Mouse (Mus musculus) embryo, embryonic 9.5 days (tissue): ENCODE measurements around the gene Gfral.

Experiments used
- DNase-seq: peaks from one replicate; pipeline ENCODE4 v3.0.0-alpha.2; 2017; ENCODE audit errors: extremely low spot score

Gfral gene

DNA sequence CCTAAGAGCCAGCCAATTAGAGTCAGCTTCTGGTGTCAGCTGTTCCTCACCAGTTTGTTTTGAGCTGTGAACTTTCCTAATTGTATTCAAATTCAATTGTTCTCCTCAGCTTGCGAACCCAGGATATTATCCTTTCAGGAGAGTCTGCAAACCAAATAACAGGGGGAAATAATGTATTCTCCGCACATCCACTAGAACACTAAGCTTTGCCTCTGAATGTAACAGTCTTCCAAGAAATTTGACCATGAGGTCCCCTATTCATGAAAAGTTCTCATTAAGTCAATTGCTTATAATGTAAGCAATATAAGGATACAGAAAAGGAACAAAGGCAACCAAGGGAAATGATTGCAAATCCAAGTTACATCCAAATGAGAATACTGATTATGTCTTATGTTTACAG, at the start of gene Gfral:
Gene Gfral (minus strand): TSS at position 101 of the 400 bp plus-strand sequence.
- DNase-seq: no peak

DNA sequence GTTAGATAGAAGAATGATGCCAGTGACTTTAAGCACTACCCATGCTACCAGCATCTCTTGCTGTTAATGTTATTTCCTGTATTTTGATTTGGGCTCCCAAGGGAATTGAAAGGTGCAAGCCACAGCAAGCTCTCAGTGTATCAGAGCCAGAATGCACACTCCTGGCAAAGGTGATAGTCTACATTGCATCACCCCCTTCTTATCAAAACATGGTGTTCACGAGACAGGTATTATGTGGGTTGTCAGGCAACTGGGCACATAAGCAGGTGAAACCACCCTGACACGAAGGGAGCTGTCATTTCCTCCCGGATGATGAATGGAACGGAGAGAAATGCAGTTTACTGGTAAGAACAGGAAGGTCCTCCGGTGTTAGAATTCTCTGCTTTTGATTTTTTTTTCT, 44.3 kb upstream of the Gfral start:
- no peak for DNase-seq

DNA sequence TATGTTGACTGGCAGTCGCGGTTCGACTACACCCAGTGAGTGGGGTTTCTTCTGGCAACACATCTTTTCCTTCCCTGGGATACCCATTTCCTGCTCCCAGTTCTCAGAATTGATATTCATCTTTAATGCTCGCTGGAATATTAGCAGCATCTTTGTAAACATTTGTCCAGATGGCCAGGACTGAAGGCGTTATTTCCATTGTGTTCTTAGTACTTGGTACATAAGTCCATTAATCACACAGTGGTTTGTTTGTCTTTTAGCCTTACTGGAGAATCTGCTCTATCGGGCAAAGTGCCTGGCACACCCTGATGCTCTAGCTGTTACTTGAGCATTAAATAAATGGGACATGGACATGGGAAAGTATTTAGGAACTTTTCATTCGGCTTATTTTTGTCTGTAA, 39.1 kb upstream of the Gfral start:
- DNase-seq: no peak

DNA sequence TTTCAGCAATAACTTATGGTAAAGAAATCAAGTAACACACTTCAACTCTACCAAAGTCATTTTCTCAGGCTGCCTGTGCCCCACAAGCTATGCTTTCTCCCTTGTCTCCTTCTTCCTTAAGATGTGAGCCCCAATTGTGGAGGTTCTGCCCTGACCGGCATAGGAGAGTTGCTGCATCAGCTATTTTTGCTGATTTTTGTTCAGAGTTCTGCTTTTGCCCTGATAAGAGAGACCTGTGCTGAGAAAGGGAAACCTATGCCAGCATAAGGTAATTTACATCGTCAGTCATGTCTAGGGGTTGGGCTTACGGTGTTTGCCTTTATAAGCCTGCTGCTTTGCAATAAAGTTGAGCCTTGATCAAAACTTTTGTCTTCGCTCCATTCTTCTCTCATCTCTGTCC, 38.7 kb upstream of the Gfral start:
- no peak for DNase-seq

DNA sequence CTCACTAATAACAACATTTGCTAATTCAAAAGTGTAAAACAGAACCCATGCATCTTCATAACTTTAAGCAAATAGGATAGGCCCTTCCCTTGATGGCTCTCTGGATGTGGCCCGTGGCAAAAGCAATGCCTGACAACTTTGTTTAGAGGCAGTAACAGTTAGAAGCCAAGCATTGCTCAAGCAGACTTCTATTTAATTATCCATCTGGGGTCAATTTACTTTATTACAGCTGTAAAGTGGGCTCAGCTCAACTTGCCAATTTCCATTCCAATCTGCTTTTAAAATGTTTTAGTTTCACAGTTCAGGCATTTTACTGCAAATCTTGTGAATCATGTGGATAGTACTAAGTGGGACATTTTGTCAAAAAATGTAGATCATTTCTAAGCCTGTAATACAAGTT, 28.9 kb upstream of the Gfral start:
- DNase-seq: no peak

DNA sequence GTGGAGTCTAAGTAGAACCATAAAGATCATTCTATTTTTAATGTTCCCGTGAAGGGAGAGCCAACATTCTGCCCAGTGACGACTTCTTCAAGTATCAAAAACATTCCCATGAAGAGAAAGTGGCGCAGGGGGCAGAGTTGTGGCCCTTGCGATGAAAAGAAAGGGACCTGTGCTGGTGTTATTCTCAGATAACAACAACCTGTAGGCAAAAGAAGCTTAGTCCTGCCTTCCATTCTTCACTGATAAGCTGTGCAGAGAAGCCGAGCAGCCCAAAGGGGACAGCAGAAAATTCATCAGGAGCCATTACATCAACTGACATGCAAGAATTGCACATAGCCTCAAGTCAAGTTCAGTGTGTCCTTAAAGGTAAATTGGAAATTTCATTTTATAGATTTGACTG, 24.5 kb upstream of the Gfral start:
- DNase-seq: no peak

DNA sequence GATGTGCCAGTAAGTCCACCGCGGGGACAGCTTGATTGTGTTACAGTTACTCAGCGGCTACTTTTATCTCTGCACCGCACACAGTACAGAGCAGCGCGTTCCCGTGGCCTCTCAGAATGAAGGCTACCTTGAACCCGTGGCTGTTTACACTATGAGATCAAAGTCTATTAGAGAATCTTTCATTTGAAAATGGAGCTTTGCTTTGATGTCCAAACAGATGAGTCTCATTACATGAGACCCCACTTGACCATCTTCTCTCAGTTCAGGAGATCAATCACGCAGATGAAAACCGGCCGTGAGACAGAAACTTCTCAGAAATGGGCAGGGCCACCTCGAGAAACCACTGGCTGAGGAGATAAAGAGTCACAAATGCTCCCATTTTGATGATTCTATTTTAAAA, 23.8 kb upstream of the Gfral start:
- DNase-seq: peak; percentile 10

DNA sequence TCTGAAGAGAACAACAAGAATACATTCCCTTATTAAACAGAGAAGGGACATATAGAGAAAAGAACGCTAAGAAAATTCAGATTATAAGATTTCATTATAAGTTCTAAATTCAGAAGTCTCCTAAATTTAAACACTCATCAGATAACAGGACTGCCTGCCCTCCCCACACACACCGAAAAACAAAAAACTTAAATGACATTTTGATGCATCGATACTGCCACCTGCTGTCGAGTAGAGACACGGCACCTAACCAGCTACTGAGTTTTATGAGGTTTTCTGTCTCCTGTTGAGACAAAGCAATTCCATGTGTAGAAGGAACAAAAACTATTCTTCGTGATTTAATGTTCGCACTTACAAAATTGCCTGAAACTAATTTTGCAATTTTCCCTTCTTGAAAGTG, 23.2 kb upstream of the Gfral start:
- peak; percentile 75 for DNase-seq

DNA sequence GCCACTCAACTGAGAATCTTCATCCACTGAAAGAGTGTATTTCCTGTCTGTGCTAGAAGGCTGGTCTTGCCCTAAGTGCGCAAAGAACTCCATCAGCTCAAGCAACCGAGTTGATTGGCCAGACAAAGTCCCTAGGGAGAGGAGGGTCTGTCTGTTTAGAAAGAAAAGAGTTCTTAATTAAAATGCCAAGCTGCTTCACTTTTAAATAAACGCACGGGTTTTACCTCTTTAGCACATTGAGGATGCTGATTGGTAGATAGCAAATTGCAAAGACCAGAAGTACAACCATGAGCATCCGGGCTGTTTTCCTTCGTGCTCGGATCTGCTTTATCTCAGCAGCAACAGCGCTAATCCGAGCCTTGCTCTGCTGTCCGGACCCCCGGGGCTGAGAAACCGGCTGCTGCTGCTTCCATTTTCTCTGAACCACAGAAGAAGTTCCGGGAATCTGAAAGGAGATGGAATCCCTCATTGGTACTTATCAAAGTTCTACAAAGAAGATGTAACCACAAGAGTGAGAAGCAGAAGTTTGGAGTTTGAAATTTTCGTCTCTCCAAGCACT, 22.6 kb upstream of the Gfral start:
- DNase-seq: peak; percentile 71

DNA sequence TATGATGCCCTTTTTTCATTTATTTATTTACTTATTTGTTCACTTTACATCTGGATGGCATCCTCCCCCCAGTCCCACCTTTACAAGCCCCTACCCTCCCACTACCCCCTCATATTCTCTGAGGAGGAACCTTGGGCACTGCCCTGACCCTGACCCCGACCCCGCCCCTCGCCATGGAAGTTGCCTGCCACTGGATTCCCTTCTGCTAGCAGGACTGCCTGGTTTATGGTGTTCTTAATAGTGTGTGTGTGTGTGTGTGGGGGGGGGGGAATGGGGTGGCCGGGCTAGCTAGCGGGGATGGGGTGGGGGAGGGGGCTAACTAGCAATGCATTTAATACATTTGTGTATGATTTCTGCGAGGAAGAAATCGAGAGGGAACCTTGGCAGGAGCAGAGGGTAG, 21.4 kb upstream of the Gfral start:
- peak; percentile 19 for DNase-seq

DNA sequence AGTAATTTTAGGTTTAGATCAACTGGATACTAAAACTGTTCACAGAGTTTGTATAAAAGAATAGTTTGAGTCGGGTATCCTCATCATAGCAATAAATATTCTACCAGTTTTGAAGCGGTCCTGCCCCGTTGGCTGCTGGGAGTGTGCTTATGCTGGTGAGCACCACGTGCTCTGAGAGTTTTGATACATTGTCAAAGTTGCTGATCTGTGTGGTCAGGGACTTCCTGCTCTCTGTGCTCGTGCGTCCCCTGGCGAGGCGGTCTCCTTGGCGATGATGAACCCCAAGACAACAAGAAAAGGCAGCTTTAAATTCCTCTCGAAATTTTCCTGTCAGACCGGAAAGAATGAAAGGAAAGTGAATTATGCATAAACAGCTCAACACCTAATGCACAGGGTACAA, 16.9 kb upstream of the Gfral start:
- DNase-seq: no peak

DNA sequence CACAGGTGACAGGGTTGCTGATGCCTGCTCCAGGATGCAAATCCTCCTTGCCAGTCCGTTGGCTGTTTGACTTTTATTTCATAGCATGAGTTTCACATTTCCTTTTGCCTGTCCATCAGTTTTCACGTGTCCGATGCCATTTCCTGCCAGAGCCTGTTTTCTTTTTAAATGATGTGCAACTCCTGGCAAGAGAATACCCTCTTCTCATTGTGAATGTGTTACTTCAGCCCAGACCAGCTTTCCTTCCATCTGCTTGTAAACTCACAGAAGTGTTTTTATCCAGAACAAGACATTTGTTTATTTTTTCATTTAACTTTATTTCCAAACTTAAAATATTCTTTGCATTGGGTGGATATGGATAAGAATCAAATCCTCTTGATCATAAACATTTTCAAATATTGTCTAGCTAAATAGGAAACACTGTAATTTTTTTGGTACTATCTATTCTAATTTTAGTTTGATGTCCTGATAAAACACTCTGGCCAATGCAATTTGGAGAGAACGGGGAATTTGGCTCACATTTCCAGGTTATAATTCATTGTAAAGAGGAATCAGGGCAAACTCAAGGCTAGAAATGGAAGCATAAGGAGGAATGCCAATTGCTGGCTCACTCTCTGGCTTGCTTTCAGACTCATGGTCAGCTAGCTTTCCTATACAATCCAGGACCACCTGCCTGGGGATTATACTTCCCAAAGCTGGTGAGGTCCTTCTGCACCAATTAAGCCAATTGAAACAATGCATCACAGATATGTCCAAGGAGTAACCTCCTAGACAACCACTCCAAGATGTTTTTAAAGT, 3.9 kb upstream of the Gfral start:
- no peak for DNase-seq

DNA sequence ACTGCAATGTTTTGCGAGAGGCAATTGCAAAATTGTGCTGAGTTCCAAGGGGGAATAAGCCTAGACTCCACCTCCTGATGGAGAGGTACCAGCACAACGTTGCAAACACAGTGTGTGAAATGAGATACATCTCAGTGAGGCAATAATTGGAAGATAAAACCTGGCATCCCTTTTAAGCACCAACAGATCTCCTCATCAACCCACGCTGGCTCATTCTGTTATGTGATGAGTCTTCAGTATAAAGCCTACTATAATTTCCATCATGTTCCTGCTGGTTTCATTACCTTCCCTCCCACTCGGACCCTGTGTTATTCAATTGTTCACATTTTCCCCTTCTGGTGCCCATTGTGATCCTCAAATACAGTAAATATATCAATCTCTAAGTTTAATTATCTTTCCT, 1.2 kb upstream of the Gfral start:
- no peak for DNase-seq

DNA sequence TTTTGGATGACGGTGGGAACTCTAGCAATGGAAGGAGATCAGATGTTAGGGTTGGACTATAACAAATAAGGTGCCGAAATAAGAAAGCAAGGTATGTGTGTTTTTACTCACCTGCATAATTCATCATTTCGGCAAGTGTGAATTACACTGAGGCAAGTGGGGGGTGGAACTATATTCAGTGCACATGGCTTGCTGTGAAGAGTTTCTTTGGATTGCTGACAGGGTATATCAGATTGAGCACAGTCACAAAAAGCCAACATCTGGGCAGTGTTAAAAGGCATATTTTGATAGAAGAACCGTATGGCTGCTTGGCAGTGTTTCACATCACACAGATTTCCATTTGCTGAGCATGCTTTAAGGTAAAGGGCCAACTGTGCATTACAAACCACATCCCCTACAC, 16.5 kb downstream of the Gfral start:
- DNase-seq: no peak

DNA sequence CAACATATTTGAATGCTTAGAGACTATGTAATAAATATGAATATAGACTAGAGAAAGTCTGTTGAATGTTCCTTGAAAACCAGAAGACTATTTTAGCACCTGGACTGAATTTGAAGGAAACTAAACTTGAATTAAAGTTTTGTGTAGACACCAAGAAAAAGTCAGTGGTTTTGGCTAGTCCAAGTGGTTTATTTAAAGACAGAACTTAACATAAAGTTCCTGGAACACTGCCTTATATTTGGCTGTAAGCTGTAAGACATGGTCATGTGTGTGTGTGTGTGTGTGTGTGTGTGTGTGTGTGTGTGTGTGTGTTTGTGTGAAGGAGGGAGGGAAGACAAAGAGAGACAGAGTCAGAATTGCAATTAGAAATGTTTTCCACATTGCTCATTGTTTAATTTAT, 34.2 kb downstream of the Gfral start:
- DNase-seq: no peak

DNA sequence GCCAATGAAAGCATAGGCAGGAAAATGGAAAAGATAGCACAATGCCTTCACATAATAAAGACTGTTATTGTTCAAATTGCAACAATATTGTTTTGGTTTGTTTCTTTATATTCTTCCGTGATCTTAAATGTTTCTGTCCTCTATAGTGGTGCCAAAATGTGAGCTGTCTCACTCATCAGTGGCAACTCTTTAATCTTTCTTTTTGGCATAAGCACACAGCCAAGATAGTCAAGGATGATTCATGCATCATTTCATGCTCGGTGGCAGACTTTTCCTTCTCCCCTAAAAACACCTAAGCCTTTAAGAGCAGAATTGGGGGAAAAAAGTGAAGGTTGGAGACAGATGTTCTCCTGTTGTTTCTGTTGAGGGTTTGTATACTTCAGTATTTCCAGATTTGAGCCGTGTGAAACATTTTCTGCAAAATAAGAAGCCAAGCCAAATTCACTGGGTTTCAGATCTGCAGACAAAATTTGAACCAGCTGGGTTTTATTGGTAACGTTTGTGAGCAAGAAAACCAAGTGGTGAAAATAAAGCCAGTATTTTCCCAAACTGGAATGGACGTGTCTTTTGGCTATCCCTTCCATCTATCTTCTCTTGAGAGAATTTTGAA, 40.7 kb downstream of the Gfral start:
- no peak for DNase-seq

DNA sequence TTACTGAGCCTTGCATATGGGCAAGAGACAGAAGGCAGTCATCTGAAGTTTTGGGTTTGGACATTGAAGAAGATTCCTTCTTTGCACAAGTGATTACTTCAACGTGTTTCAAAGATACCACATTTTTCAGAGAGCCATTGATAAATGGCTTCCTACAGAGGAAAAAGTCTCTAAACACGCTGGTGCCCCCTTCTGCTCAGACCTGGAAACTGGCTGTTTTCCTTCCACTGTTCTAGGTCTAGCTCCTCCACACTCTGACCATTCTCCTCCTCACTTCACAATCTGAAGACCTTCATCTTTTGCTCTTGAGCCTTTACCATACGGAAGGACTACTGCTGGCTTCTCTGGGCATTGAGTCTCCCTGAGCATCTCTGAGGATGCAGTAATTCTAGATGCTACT, 45.1 kb downstream of the Gfral start:
- no peak for DNase-seq

DNA sequence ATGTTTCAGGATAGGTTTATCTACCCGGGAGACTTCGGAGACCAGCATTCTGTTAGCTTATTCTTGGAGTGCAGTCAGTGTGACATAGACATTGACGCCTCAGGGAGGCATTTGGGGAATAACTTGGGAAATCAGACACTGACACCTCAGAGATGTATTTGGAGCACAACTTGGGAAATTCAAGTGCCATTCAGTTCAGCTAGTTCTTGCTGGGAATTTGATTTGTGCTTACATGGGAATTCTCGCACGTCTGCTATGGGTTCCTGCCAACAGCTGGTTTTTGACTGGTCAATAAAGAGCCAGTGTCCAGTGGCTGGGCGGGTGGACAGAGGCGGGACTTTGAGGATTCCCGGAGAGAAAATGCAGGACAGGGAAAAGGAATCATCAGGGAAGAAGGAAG, 51.0 kb downstream of the Gfral start:
- no peak for DNase-seq

DNA sequence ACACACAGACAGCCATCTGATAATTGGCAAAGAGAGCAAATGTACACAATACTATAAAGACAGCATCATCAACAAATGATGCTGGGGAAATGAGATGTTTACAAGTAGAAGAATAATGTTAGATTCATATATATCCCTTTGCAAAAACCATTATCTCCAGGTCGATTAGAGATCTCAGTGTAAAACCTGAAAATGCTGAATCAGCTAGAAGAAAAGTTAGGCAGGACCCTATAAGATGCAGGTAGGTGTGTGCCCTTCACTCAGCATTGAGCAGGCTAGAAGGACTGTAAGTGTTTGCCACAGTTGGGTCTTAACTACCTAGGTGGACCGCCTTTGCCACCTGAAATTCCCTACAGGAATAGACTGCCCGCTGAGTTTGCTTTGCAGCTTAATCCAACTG, 67.9 kb downstream of the Gfral start:
- DNase-seq: no peak

DNA sequence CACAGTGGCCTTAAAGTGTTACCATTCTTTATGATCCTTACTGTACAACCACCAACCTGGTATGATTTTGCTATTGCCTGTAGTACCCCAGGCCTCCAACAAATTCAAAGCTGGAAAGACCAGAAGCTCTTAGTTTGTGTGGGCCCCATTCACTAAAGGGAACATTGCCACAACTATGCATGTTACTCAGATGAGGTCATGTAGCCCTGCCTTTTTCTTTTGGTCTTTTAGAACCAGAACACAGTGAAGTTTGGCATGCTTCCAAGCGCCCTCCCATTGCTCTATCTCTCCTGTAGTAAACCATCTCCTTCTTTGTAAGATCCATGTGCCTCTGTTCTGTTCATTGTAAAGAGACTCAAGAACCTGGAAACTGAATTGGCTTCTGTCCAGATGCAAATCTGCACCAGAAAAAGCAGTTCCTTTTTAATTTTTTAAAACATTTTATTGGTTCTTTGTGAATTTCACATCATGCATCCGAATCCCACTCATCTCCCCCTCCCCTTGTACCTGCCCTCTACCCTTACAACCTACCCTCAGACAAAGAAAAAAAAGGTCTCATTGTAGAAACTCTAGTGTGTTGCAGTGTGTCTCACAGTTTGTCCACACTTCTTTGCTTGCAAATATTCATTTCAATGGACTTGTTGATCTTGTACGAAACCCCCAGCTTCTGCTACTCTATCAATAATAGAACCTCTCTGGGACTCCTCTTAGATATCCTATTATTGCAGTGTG, 74.9 kb downstream of the Gfral start:
- DNase-seq: no peak

DNA sequence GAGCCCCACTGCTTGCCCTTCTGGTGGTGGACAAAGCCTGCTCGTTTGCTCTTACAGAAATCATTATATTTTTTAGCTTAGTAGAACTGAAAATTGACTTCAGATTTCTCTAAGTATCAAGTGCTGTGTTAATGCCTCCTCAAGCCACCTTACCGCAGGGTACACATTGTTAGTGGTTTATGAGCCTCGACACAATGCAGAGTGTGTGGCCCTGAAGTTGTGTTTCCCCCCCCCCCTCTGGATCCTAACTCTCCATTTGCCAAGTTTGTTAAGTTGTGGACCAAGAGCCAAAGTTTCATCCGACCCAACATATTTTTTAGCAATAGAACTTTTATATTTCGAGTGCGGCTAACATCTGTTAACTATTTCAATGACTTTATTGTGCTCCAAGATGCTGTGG, 79.4 kb downstream of the Gfral start:
- DNase-seq: no peak

DNA sequence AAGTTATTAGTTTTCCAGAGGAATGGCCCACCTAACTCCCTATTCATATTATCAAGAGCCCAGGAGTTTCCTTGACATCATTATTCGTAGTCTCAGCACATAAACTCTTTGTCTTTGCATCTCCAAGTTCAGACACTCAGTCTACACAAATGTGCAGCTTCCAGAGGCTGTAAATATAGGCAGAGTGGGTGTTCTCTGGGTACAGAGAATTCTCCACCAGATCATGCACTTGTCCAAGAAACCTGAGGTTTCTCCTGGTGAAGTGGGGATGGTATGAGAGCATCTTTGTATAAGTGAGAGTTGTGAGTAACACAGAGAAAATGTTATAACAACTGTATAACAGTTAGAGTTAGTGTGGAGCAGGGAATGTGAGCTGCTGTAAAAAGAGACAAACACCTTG, 84.1 kb downstream of the Gfral start:
- no peak for DNase-seq

DNA sequence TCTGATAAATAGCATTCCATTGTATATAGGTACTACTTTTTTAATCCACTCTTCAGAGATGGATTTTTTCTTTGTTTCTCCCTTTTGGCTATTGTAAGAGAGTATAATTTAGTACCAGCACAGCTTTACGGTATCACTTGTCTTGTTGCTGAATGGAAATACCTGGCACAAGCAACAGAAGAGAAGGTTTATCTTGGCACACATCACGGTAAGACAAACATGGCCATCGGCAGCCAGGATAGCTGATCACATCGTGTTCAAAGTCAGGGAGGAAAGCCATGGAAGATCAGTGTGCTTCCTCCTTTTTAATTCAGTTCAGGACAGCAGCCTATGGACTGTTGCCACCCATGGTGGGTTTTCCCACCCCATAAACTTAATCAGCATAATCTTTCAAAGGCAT, 89.2 kb downstream of the Gfral start:
- no peak for DNase-seq
